ENCODE assay signal across 8 mouse cellular contexts in the genomic region with DNA sequence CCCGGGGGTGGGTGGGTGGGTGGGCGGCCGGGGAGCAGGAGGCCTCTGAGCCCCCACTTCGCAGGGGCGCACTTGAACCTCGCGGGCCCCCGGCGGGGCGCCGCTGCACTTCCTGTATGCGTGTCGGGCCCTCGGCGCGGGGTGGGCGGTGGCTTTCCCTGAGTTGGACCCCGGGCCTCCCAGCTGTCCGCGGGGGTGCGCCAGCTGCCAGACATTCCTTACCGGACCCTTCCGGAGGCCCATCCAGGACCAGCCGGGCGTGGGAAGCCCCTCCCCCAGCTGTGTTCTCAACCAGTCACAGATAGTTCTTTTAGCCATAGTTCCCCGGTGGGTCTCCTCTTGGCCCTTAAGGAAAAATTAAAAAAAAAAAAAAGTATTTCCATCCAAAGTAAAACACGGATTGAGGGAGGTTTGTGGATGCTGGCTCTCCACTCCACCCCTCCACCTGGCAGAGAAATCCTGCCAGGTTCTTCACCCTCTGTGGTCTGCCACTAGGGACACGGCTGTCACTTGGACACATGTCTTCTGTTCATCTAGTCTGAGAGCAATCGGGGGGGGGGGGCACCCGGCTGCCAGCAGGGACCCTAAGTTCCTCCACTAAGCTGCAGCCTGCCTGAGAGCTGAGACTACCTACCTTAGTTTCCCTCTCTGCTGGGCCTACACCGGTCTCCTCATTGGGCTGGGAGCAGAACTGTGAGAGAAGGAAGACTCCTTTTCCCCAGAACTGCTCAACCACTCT. TPM values are rescaled to one million over a fixed set of nuclear protein-coding genes. Genes with fewer than 3 reads are reported as not detected.
DNase-seq lines count a peak whose midpoint lies in the region; ATAC-seq and TF ChIP-seq lines count a peak whose summit lies in the region.

No protein-coding gene starts in this region.

- ATAC-seq in heart, embryonic 14.5 days (ENCODE audit: insufficient number of reproducible peaks, insufficient read depth, low FRiP score, low read depth): peak; percentile 52; the same call in 1 of the 2 replicates
- ATAC-seq in midbrain, embryonic 12.5 days (ENCODE audit: low FRiP score, low read depth): peak; percentile 39

- TF ChIP-seq CTCF in layer of hippocampus, adult 2 months (conservative IDR thresholded peaks at IDR 0.05): peak; percentile 20; the same call in 1 of the 2 replicates

- H3K36me3 ChIP-seq in heart, embryonic 14.5 days (ENCODE audit: control insufficient read depth, insufficient read depth, low read length): no peaks in the 10 kb centered on the region
- H3K36me3 ChIP-seq in midbrain, embryonic 12.5 days: no peaks in the 10 kb centered on the region

- H3K9me3 ChIP-seq in heart, embryonic 14.5 days (ENCODE audit: control insufficient read depth, low read length): no peaks in the 10 kb centered on the region
- H3K9me3 ChIP-seq in midbrain, embryonic 12.5 days: no peaks in the 10 kb centered on the region

- no peak for DNase-seq in layer of hippocampus, adult 2 months (ENCODE audit: low spot score in 2 of 2)
- DNase-seq in layer of hippocampus, postnatal 25 days (ENCODE audit: extremely low spot score in 1 of 2, low spot score in 1 of 2): no peak
- peak; percentile 62 for DNase-seq in embryo, embryonic 11.5 days (ENCODE audit: low read depth, low spot score)
- DNase-seq in kidney, postnatal 14 days: peak; percentile 84
- DNase-seq in thymus, postnatal 10 days (ENCODE audit: low spot score in 2 of 2): peak; percentile 40 to 43
- no peak for DNase-seq in ovary, postnatal 14 days (ENCODE audit: low spot score)

- peak overlapping the region; percentile 91 for H3K4me2 ChIP-seq in heart, embryonic 14.5 days (ENCODE audit: low read length)
- peak overlapping the region; percentile 97 for H3K4me2 ChIP-seq in midbrain, embryonic 12.5 days (replicated peaks)

- H3K27me3 ChIP-seq in heart, embryonic 14.5 days (ENCODE audit: control insufficient read depth, insufficient read depth, low read length): no peaks in the 10 kb centered on the region
- peaks cover 52% of the 10 kb centered on the region for H3K27me3 ChIP-seq in midbrain, embryonic 12.5 days

- peak overlapping the region; percentile 81 for H3K9ac ChIP-seq in heart, embryonic 14.5 days (ENCODE audit: low read length)
- H3K9ac ChIP-seq in midbrain, embryonic 12.5 days (replicated peaks): peak overlapping the region; percentile 66

- peaks cover 15 to 24% of the 10 kb centered on the region in 2 experiments for H3K4me1 ChIP-seq in heart, embryonic 14.5 days (ENCODE audit: control insufficient read depth in 2 of 2, insufficient read depth in 2 of 2, low read length in 2 of 2)
- peaks cover 14% of the 10 kb centered on the region for H3K4me1 ChIP-seq in midbrain, embryonic 12.5 days

- H3K27ac ChIP-seq in layer of hippocampus, adult 2 months: no peak overlapping the region
- peak overlapping the region; percentile 42 to 71 for H3K27ac ChIP-seq in heart, embryonic 14.5 days (replicated peaks in 1 of 2; ENCODE audit: control insufficient read depth in 1 of 2, insufficient read depth in 1 of 2, low read depth in 2 of 2, low read length in 2 of 2)
- H3K27ac ChIP-seq in midbrain, embryonic 12.5 days (replicated peaks): no peak overlapping the region

- 1% methylated on average over 28 of the region's 31 CpGs for WGBS in heart, embryonic 14.5 days
- WGBS in midbrain, embryonic 12.5 days: 3% methylated on average over 31 of the region's 31 CpGs

- peak overlapping the region; percentile 57 for H3K4me3 ChIP-seq in layer of hippocampus, adult 2 months
- H3K4me3 ChIP-seq in heart, embryonic 14.5 days (ENCODE audit: control insufficient read depth in 1 of 2, insufficient read depth in 1 of 2, low read depth in 1 of 2, low read length in 2 of 2): peak overlapping the region; percentile 71 to 73
- H3K4me3 ChIP-seq in midbrain, embryonic 12.5 days: peak overlapping the region; percentile 58

RNA-seq across cellular contexts. Expression of a gene that starts 12.2 kb away (rescaled TPM):
- total RNA-seq in layer of hippocampus, adult 2 months (2021): 10 to 100 TPM; 15.5 to 16.9 TPM
- total RNA-seq in layer of hippocampus, postnatal 25 days (2021): 10 to 100 TPM; 10.1 to 16.9 TPM
- polyA plus RNA-seq in heart, embryonic 14.5 days (2014; fragmentation: Nextera tagmentation; extraction: Ambion mirVana): 11.2 and 15.1 TPM in 2 replicates
- 11.1 and 13.9 TPM in 2 replicates for polyA plus RNA-seq in midbrain, embryonic 12.5 days (2016; fragmentation: Nextera tagmentation; extraction: Ambion mirVana)

RNA-seq across cellular contexts. Expression of a gene that starts 38.2 kb away (rescaled TPM):
- total RNA-seq in layer of hippocampus, adult 2 months (2021): under 1 TPM in 1 of 2 experiments, not detected in 1; 0.64 TPM
- under 1 TPM; 0.25 to 0.33 TPM for total RNA-seq in layer of hippocampus, postnatal 25 days (2021)
- 3.2 and 3.8 TPM in 2 replicates for polyA plus RNA-seq in heart, embryonic 14.5 days (2014; fragmentation: Nextera tagmentation; extraction: Ambion mirVana)
- 0.69 and 1.4 TPM in 2 replicates for polyA plus RNA-seq in midbrain, embryonic 12.5 days (2016; fragmentation: Nextera tagmentation; extraction: Ambion mirVana)

Comparison
In these comparisons a context has a peak if more than half of its experiments do, and no peak if none do; other contexts are left out.
1. DNase-seq: peak in embryo, embryonic 11.5 days (single experiment), kidney, postnatal 14 days (single experiment) and thymus, postnatal 10 days (2 of 2); none in layer of hippocampus, adult 2 months (0 of 2), layer of hippocampus, postnatal 25 days (0 of 2) and ovary, postnatal 14 days (single experiment).
2. H3K27ac ChIP-seq: peak in heart, embryonic 14.5 days (2 of 2); none in layer of hippocampus, adult 2 months (single experiment) and midbrain, embryonic 12.5 days (single experiment).
3. Peak in every context shown above with its lines, with median percentiles within 50 percentile points of each other: H3K4me3 ChIP-seq.